Mouse (Mus musculus) central nervous system, embryonic 18 days (tissue): ENCODE measurements around the gene H2-Oa. TPM values are rescaled to one million over a fixed set of nuclear protein-coding genes. Genes with fewer than 3 reads are reported as not detected.

Source experiments
- polyA plus RNA-seq: library from polyadenylated mRNA; depleted of rRNA; stranded (reverse); fragments of >200 nt; gene quantifications from 2 replicates; pipeline ENCODE4 v1.2.3, GENCODE M21; 2012; rRNA removed

H2-Oa gene
- 0.06 and 0.19 TPM in 2 replicates for polyA plus RNA-seq

DNA sequence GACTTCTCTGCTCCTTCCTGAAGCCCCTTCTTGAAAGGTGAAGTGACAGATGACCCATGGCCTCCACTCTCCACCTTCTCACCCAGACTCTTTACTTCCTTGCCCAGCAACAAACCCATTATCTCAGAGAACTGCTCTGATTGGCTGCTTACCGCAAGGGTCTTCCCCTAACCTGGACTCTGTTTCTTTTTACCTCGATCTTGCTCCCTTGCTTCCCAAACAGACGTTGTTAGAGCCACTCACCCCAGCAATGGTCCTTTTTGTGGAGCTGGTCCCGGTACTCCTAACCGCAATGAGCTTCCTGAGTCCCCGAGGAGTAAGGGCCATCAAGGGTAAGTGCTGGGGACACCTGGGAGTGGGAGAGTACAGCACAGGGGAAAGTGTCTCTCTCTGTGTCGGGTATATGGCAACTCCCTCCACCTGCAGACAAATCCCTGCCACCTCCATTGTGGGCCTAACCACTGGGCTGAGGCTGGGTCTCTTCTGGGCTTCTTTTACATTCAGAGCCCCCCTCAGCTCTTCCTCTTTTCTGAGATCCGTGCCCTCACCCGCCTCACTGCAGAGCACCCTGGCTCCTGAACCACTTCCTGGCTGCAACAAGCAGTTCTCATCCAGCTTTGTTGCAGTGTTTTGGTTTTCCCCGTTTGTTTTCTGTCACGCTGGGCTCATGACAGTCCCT is at the start of gene H2-Oa:
TSS of gene H2-Oa (plus strand) at position 144 of the 679 bp plus-strand sequence.

DNA sequence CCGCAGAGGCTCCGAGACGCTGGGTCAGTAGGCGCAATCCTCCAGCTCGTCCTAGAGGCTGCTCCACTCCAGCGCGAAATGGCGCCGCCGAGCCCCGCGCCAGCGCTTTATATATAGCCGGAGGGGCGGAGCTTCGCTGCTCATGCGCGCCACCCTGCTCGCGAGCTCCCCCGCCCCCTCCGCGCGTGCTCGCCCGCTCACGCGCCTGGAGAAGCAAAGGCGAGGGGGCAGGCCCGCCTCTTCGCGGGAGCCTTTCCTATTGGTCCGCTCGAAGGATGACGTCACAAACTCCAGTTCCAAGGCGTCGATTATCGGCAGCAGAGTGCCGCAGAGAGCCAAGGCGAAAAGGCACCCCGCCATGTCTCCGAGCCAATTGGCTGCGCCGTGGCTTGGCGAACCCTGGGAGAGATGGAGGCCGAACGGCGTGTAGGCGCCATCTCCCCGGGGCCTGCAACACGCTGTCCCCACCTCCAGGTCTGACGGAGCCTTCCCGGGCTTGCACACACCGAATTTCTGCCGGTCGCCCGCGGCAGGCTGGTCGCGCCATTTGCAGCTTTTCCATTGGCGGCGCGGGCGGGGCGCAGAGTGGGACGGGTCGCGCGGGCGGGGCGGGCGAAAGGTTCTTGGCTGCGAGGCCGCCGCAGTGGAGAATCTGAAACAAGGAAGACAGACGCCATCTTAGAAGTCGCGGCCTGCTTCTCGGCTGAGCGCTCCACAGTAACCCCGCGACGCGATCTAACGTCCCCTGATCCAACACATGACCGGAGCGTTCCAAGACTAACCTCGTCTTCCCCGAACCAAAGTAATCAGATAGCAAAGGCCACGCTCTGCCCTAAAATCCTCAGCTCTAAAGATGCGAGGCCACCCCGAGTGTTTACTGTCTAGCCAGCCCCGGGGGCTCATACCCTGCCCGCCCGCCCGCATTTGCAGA is 27.4 kb downstream of the H2-Oa start, which contains the start of gene H2-DMa:
TSS of gene H2-DMa (plus strand) at position 293 of the 931 bp plus-strand sequence.

DNA sequence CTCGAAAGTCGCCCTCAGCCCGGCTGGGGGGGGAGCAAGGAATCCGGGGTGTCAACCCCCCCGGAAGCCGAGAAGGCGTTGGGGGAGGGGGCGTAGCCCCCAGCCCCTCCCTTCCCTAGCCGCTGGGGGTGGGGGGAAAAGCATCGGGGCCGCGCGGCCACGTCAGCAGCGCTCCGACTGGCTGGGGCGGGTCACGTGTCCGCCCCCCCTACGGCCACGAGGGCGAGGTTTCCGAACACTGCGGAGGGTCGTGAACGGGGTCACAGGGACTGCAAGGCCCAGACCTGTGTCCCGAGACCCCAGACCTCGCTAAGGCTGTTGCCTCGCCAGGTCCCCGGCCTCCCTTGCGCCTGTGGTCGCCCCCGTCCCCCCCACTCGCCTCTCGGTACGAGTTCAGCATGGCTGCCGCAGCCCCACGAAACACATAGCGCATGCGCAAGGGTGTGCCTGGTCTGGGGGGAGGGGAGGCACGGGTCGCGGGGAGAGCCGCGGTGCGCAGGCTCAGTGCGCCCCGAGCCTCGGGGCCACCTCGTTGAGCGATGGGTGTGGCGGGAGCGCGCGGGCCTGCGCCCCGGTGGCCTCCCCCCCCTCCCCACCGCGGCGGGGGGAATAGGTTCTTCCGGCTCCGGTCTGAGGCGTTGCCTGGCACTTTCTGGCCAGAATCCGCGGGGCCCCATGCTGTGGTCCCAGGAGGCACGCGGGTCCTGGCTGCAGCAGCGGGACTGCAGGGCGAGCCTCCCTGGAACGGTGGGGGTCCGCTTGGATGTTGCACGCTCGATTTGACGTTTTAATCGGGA is 30.2 kb downstream of the H2-Oa start, which contains the start of gene Brd2:
TSS of gene Brd2 (minus strand) at position 447 of the 797 bp plus-strand sequence.

GRCm38 (mm10) chr17:34143033-34143432 is 50.9 kb downstream of the H2-Oa start, which contains the start of gene H2-DMb2:
TSS of gene H2-DMb2 (plus strand) at chr17:34143307.

Other genes starting within 250 kb of the H2-Oa start
- gene Cd320, start 249.2 kb upstream of the H2-Oa start, polyA plus RNA-seq: 29.8 and 36.6 TPM in 2 replicates
- not detected in 2 replicates for gene Gm7029, start 218.5 kb upstream of the H2-Oa start, polyA plus RNA-seq
- 12.0 and 13.5 TPM in 2 replicates for gene Kifc1, start 201.7 kb upstream of the H2-Oa start, polyA plus RNA-seq
- 0.21 and 0.24 TPM in 2 replicates for gene Platr17, start 187.2 kb upstream of the H2-Oa start, polyA plus RNA-seq
- 39.3 and 40.5 TPM in 2 replicates for gene Daxx, start 182.9 kb upstream of the H2-Oa start, polyA plus RNA-seq
- 14.7 and 16.0 TPM in 2 replicates for gene Tapbp, start 176.4 kb upstream of the H2-Oa start, polyA plus RNA-seq
- 26.4 and 28.4 TPM in 2 replicates for gene Zbtb22, start 176.4 kb upstream of the H2-Oa start, polyA plus RNA-seq
- gene Rgl2, start 162.8 kb upstream of the H2-Oa start, polyA plus RNA-seq: 183 and 190 TPM in 2 replicates
- 117 and 126 TPM in 2 replicates for gene Pfdn6, start 152.0 kb upstream of the H2-Oa start, polyA plus RNA-seq
- gene Wdr46, start 151.7 kb upstream of the H2-Oa start, polyA plus RNA-seq: 20.5 and 22.2 TPM in 2 replicates
- gene B3galt4, start 140.9 kb upstream of the H2-Oa start, polyA plus RNA-seq: 10.4 and 11.6 TPM in 2 replicates
- 58.2 and 62.1 TPM in 2 replicates for gene Vps52, start 136.5 kb upstream of the H2-Oa start, polyA plus RNA-seq
- 648 and 656 TPM in 2 replicates for gene Rps18, start 136.3 kb upstream of the H2-Oa start, polyA plus RNA-seq
- 24.0 and 24.8 TPM in 2 replicates for gene H2-K1, start 92.0 kb upstream of the H2-Oa start, polyA plus RNA-seq
- gene Ring1, start 67.7 kb upstream of the H2-Oa start, polyA plus RNA-seq: 48.8 and 51.4 TPM in 2 replicates
- gene H2-Ke6, start 64.3 kb upstream of the H2-Oa start, polyA plus RNA-seq: 98.3 and 102 TPM in 2 replicates
- 112 TPM in 2 replicates for gene Slc39a7, start 60.7 kb upstream of the H2-Oa start, polyA plus RNA-seq
- gene Rxrb, start 60.5 kb upstream of the H2-Oa start, polyA plus RNA-seq: 82.1 and 83.7 TPM in 2 replicates
- 10.7 and 17.0 TPM in 2 replicates for gene Col11a2, start 52.9 kb upstream of the H2-Oa start, polyA plus RNA-seq
- gene H2-DMa, start 27.2 kb downstream of the H2-Oa start, polyA plus RNA-seq: 15.7 and 16.4 TPM in 2 replicates
- 144 and 169 TPM in 2 replicates for gene Brd2, start 30.3 kb downstream of the H2-Oa start, polyA plus RNA-seq
- 0.63 and 1.0 TPM in 2 replicates for gene H2-DMb2, start 51.0 kb downstream of the H2-Oa start, polyA plus RNA-seq
- 1.9 and 2.2 TPM in 2 replicates for gene H2-DMb1, start 60.7 kb downstream of the H2-Oa start, polyA plus RNA-seq
- gene Tap1, start 95.2 kb downstream of the H2-Oa start, polyA plus RNA-seq: 4.8 and 4.9 TPM in 2 replicates
- gene Psmb9, start 95.4 kb downstream of the H2-Oa start, polyA plus RNA-seq: 1.2 and 1.5 TPM in 2 replicates
- gene Psmb8, start 105.4 kb downstream of the H2-Oa start, polyA plus RNA-seq: 3.5 and 4.0 TPM in 2 replicates
- 1.9 and 2.1 TPM in 2 replicates for gene Tap2, start 111.2 kb downstream of the H2-Oa start, polyA plus RNA-seq
- gene H2-Ob, start 146.6 kb downstream of the H2-Oa start, polyA plus RNA-seq: 0.40 and 0.48 TPM in 2 replicates
- 0.74 and 1.0 TPM in 2 replicates for gene H2-Ab1, start 165.3 kb downstream of the H2-Oa start, polyA plus RNA-seq
- 0.34 and 0.47 TPM in 2 replicates for gene H2-Aa, start 195.5 kb downstream of the H2-Oa start, polyA plus RNA-seq
- gene H2-Eb1, start 213.5 kb downstream of the H2-Oa start, polyA plus RNA-seq: 1.8 and 1.9 TPM in 2 replicates
- 0.04 and 0.17 TPM in 2 replicates for gene H2-Eb2, start 233.3 kb downstream of the H2-Oa start, polyA plus RNA-seq